Mouse (Mus musculus) neutrophil, adult 5-6 weeks (primary cell): ENCODE data around the gene Prdm8. TPM values are rescaled to one million over a fixed set of nuclear protein-coding genes. Genes with fewer than 3 reads are reported as not detected.
A peak's percentile ranks its signal among the peaks of the same experiment; 100 is the strongest.

Experiments
- ATAC-seq: fragments of 151-379, 151-347 bp; 2 replicates; pipeline ENCODE4 v1.8.0; 2017; ENCODE audit warnings: mild to moderate bottlenecking, moderate TSS enrichment; ENCODE audit not compliant: insufficient number of reproducible peaks, poor library complexity, low FRiP score, severe bottlenecking; ENCODE audit errors: extremely low read depth
- total RNA-seq: library from RNA; stranded (forward); fragments of 200-1000 nt; gene quantifications from 2 replicates; pipeline ENCODE4 v1.2.3, GENCODE M21; 2017

The Prdm8 gene
- total RNA-seq, result not detected in 2 replicates

- peak; percentile 86 for ATAC-seq
Observed at GRCm38 (mm10) chr5:98167180-98167824, at the start of gene Prdm8. Prdm8 (plus strand) TSS chr5:98167198.

DNA sequence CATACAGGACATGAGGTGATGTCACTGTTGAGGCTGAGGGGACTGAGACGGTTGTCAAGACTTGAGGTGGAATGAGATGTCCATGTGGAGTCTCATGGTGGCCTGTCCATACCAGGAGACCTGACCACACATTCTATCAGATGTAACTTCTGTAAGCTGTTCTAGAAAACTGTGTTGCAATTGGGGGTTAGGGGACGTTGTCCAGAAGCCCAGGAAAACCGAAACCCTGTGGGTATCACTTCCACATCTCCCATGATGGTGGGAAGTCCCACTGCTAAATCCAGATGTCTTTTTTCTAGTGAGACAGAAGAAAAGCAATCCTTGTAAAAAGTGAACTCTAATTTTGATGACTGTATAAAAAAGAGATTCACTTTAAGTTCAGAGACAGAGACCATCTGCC, 39.9 kb upstream of the Prdm8 start:
- no peak for ATAC-seq

GRCm38 (mm10) chr5:98138545-98139296, 28.3 kb upstream of the Prdm8 start:
- ATAC-seq, result no peak

DNA sequence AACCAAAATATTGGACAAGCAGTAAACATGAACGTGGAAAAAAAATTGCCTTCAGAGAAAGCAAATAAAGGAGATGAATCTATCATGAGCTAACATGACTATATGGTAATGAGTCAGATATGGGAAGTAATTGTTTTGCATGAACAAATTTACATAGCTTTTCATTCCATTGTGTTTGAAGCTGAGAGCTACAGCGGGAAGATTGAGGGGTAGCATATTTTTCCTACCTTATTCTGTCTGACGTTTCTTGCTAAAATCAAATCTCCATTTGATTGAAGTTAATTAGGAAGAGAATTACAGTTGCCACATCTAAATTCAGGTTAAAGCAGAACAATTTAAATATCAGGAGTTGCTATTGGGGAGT, 27.7 kb upstream of the Prdm8 start:
- ATAC-seq, result no peak

DNA sequence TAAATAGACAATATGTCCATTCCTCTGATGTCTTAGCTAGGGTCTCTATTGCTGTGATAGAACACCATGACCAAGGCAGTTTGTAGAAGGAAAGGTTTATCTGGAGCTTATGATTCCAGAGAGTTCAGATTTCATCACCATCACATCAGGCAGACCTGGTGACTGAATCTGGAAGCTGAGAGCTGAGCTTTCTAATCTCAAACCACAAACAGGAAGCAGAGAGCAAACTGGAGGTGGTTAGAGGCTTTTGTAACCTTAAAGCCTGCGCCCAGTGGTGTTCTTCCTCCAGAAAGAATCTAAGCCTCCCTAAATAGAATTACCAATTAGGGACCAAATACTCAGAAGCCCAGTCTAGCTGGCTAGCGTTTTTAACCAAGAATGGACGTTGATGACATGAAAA, 20.1 kb upstream of the Prdm8 start:
- no peak for ATAC-seq

DNA sequence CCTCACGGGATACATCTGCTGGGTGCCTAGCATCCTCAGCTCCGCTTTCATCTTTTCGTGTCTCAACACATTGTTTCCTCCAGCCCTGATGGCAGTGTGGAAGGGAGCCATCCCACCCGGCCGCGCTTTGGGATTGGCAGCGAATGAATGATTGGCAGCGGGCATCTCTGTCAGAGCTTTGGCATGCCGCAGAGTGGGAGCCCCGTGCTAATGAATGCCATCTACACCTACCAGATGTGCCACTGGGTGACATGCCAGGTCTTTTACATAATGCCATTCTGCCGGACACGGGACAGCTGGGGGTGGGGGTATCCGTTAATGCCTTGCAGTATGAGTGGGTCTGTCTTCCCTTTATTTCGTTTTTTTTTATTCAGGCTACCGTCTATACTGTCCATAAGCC, 882 bp upstream of the Prdm8 start:
- no peak for ATAC-seq

- no peak for ATAC-seq
Observed at GRCm38 (mm10) chr5:98168356-98169285, 1.6 kb downstream of the Prdm8 start.

DNA sequence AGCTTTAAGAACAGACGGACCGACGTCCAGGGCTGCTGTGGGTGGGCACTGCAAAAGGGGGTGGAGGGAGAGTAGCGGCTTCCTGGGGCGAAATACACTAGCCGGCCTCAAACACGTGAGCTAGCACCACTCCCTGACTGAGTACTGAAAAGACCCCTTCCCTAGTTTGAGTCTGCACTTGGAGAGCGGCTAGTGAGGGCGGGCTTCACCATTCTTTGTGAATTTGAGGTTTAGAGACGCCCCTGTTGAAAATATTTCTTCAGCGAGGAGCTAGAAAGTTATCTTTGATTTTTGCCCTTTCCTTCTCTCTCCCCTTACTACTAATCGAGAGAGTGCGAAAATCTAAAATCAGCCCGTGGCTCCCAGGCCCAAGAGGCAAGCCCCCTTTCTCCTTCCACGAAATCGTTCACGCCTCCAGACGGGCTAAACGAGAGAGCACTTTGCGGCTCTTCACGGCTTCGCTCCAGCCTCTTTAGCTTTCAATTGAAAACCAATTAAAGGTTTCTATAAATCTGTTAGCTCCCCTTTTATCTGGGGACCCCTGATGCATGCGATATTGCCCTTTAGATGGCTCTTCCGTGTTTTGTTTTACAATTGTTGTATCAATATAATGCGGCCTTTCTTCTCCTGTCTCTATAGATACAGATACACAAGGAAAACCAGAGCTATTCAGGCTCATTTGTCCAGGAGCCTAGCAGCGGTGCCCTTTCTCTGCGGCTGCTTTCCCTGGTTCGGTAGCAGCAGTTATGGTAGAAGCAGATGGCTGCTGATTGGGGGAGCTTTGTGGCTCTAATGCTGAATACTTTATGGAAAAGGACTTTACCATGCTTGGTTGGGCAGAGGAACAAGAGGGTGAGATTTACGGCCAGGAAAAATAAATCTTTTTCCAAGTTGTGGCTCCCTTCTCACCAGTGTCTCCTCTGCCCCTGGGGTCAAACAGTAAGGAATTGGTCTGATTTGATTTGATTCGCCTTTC, 2.7 kb downstream of the Prdm8 start:
- ATAC-seq, result no peak

DNA sequence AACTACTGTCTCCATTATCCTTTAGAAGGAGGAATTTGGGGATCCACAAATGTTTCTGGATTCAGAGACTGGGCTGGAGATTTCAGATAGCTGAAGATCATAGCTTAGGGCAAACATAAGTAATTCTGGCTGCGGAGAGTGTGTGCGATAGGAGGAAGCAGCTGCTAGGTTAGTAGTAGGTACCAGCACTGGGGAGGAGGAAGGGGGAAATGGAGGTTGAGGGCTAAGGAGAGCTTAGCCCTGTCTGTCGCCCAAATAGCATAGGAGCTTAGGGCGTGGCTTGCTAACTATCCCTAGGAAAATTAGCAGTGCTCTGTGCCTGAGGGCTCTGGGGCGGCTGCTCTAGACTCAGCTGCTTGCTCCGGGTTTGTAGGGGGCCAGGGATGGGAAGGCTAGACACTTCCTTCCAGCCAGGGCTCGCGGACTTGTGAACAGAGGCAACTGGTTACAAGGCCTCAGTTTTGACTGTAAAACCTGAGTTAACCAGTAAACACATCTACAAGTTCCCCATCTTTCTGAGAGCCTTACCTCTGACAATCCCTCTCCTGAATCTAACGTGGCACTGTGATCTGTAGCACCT, 4.7 kb downstream of the Prdm8 start:
- no peak for ATAC-seq

- no peak for ATAC-seq
Observed at GRCm38 (mm10) chr5:98172502-98173181, 5.6 kb downstream of the Prdm8 start.

GRCm38 (mm10) chr5:98173694-98174093, 6.7 kb downstream of the Prdm8 start:
- no peak for ATAC-seq

- no peak for ATAC-seq
Observed at GRCm38 (mm10) chr5:98179606-98180005, 12.6 kb downstream of the Prdm8 start.

DNA sequence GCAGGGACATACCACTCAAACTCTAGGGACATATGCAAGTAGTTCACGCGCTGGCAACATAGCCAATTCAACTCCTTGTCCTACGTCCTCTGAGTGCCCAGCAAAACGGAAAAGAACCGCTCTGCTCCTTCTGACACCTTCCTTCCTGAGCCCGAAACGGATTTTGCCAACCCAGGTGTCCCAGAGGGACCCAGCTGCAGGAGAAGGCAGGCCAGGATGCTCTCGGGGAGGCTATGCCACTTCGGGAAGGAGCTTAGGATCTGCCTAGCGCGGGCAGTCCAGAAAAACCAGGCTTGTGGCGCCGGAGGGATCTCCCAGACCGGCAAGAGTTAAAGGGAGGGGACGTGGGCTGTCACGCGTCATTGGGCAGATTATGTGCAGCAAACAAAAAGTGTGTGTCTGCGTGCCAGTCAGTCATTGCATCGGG, 13.5 kb downstream of the Prdm8 start:
- ATAC-seq, result no peak

DNA sequence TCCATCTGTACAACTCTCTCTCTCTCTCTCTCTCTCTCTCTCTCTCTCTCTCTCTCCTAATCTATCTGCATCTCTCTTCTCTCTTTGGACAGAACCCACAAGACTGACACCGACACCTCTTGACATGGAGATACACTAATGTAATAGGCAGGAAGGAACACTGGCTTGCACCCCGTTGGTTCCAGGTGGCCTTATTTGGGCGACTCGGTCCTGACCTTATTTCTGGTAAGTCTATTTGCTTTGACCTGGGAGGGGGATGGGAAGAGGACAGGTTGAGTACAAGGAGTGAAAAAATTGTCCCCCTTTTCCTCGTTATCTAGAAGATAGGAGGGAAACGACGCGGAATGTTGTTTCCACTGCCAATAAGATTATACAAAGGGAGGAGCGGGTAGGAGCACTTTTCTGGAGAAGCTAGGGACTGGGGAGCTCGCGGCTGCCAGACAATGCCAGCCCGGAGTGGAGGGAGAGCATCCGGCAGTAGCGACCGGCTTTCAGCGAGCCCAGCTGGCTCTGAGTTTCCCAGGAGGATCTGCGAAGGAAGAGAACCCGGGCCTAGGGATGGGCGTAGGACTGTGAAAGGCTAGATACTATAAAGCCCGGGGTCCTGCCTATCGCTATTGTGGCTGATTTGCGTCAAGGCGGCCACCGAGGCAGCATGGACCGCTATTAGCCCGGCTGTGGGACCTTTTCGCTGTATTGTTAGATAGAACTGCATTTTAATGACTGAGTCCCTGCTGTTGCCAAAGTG, 14.1 kb downstream of the Prdm8 start:
- ATAC-seq, result no peak

GRCm38 (mm10) chr5:98181686-98182602, 14.9 kb downstream of the Prdm8 start:
- ATAC-seq, result no peak

DNA sequence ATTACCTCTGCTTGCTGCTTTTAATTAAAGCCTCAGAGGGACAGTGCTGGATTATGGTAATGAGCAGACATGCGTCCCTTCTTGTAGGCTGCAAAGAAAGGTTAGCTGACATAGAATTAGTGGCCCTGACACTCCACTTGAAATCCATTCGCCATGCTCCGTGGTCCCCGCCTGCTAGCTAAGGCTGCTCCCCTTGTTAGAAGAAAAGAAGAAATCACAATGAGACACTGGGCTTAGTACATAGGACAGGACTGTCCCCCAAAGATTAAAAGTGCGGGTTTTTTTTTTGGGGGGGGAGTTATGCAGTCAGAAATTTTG, 15.6 kb downstream of the Prdm8 start:
- no peak for ATAC-seq
